Mouse (Mus musculus) lung, postnatal 36 days (tissue): ENCODE data around the gene Stat2.

Experiments used
- DNase-seq: peaks from one replicate; pipeline ENCODE4 v3.0.0; 2022; ENCODE audit warnings: mixed read lengths

The Stat2 gene

GRCm38 (mm10) chr10:128270287-128270841, at the start of gene Stat2:
Gene Stat2 (plus strand): TSS chr10:128270559.
- peak; percentile 99 for DNase-seq

- peak; percentile 17 for DNase-seq
These were observed 48.6 kb upstream of the Stat2 start for GRCm38 (mm10) chr10:128221533-128222286.

- DNase-seq = no peak
These were observed 45.3 kb upstream of the Stat2 start for GRCm38 (mm10) chr10:128225064-128225463.

GRCm38 (mm10) chr10:128225538-128225937, 44.8 kb upstream of the Stat2 start, which contains the start of gene Mip:
Gene Mip (plus strand): TSS chr10:128225838.
- DNase-seq = no peak

GRCm38 (mm10) chr10:128227592-128227991, 42.8 kb upstream of the Stat2 start:
- no peak for DNase-seq

GRCm38 (mm10) chr10:128228009-128228408, 42.4 kb upstream of the Stat2 start:
- no peak for DNase-seq

- no peak for DNase-seq
These were observed 39.8 kb upstream of the Stat2 start for GRCm38 (mm10) chr10:128230582-128230981.

- no peak for DNase-seq
These were observed 39.2 kb upstream of the Stat2 start for GRCm38 (mm10) chr10:128231146-128231545.

GRCm38 (mm10) chr10:128231697-128232419, 38.5 kb upstream of the Stat2 start, which contains the start of gene Timeless:
Gene Timeless (plus strand): TSS chr10:128232065.
- DNase-seq = peak; percentile 85

GRCm38 (mm10) chr10:128232420-128232985, 37.9 kb upstream of the Stat2 start:
- DNase-seq = peak; percentile 89

GRCm38 (mm10) chr10:128236321-128236720, 34.0 kb upstream of the Stat2 start:
- no peak for DNase-seq

GRCm38 (mm10) chr10:128237807-128238480, 32.4 kb upstream of the Stat2 start:
- peak; percentile 13 for DNase-seq

GRCm38 (mm10) chr10:128239140-128239539, 31.2 kb upstream of the Stat2 start:
- no peak for DNase-seq

- no peak for DNase-seq
These were observed 30.2 kb upstream of the Stat2 start for GRCm38 (mm10) chr10:128240131-128240530.

GRCm38 (mm10) chr10:128243252-128243651, 27.1 kb upstream of the Stat2 start:
- DNase-seq = no peak

GRCm38 (mm10) chr10:128244121-128244520, 26.2 kb upstream of the Stat2 start:
- no peak for DNase-seq

- peak; percentile 73 for DNase-seq
These were observed 23.2 kb upstream of the Stat2 start for GRCm38 (mm10) chr10:128247020-128247732.

- no peak for DNase-seq
These were observed 19.8 kb upstream of the Stat2 start for GRCm38 (mm10) chr10:128250565-128250964.

- DNase-seq = peak; percentile 42
These were observed 16.6 kb upstream of the Stat2 start, which contains the start of gene Apon for GRCm38 (mm10) chr10:128253677-128254255. Gene Apon (plus strand): TSS chr10:128254096.

- no peak for DNase-seq
These were observed 14.4 kb upstream of the Stat2 start for GRCm38 (mm10) chr10:128255925-128256324.

- DNase-seq = no peak
These were observed 14.0 kb upstream of the Stat2 start for GRCm38 (mm10) chr10:128256328-128256727.

- peak; percentile 41 for DNase-seq
These were observed 11.4 kb upstream of the Stat2 start for GRCm38 (mm10) chr10:128258953-128259352.
